Mouse (Mus musculus) C2C12 (cell line): ENCODE data around the gene Mrap. TPM values are rescaled to one million over a fixed set of nuclear protein-coding genes. Genes with fewer than 3 reads are reported as not detected.

Experiments
- H3K27me3 ChIP-seq: one replicate; pipeline ENCODE4 v1.6.1; 2011; ENCODE audit not compliant: control insufficient read depth, insufficient read depth, insufficient read length
- H3K36me3 ChIP-seq: one replicate; pipeline ENCODE4 v1.6.1; 2011; ENCODE audit not compliant: control insufficient read depth, insufficient read depth
- H3K4me3 ChIP-seq: one replicate; pipeline ENCODE4 v1.5.1; 2011; ENCODE audit warnings: mild to moderate bottlenecking, control low read depth; ENCODE audit not compliant: poor library complexity, insufficient read depth, severe bottlenecking
- H3K79me2 ChIP-seq: one replicate; pipeline ENCODE4 v1.6.1; 2011; ENCODE audit not compliant: control insufficient read depth, insufficient read depth
- H3K79me3 ChIP-seq: one replicate; pipeline ENCODE4 v1.6.1; 2011; ENCODE audit warnings: low read depth, control low read depth
- H3ac ChIP-seq: one replicate; pipeline ENCODE3; 2011; ENCODE audit warnings: low read depth; ENCODE audit not compliant: control insufficient read depth, insufficient read length
- CEBPB ChIP-seq: IDR thresholded peaks from one replicate; pipeline ENCODE4 v1.6.1; 2011; ENCODE audit warnings: low read depth, mild to moderate bottlenecking, control low read depth, moderate library complexity
- CTCF ChIP-seq: IDR thresholded peaks from one replicate; pipeline ENCODE4 v1.5.1; 2011; ENCODE audit not compliant: control insufficient read depth, insufficient read depth, insufficient read length
- FOSL1 ChIP-seq: IDR thresholded peaks from one replicate; pipeline ENCODE4 v1.8.0; 2011; ENCODE audit warnings: mild to moderate bottlenecking, low read length; ENCODE audit not compliant: poor library complexity, insufficient read depth, severe bottlenecking
- MAX ChIP-seq: IDR thresholded peaks from one replicate; pipeline ENCODE4 v1.6.1; 2011; ENCODE audit warnings: mild to moderate bottlenecking, control low read depth
- MYOD1 ChIP-seq: IDR thresholded peaks from one replicate; pipeline ENCODE4 v1.6.1; 2011; ENCODE audit warnings: low read depth; ENCODE audit not compliant: control insufficient read depth, insufficient read length
- MYOG ChIP-seq: IDR thresholded peaks from one replicate; pipeline ENCODE4 v1.6.1; 2011; ENCODE audit not compliant: control insufficient read depth, insufficient read length; ENCODE audit errors: extremely low read depth
- USF1 ChIP-seq: IDR thresholded peaks from one replicate; pipeline ENCODE4 v1.6.1; 2011; ENCODE audit warnings: low read depth, mild to moderate bottlenecking, control low read depth, moderate library complexity
- polyA plus RNA-seq: library from polyadenylated mRNA; unstranded; fragments of >200 nt; fragmentation: generic; extraction: Trizol; gene quantifications from one replicate; pipeline ENCODE4 v1.2.1, GENCODE M21; 2012; ENCODE audit warnings: missing spikeins

The Mrap gene
- polyA plus RNA-seq, 1 experiment, result not detected

GRCm38 (mm10) chr16:90794708-90795107 is 56.7 kb downstream of the Mrap start:
- Histone ChIP-seq H3K36me3 (peaks cover 87% of the 10 kb centered on the region), H3K27me3 (no peaks in the 10 kb centered on the region), H3ac (no peak overlapping the region), H3K79me3 (no peaks in the 10 kb centered on the region), H3K79me2 (no peaks in the 10 kb centered on the region), H3K4me3 (no peak overlapping the region)
- TF ChIP-seq MAX (no peak), FOSL1 (no peak), USF1 (no peak), MYOD1 (no peak)

GRCm38 (mm10) chr16:90798446-90798845 is 60.4 kb downstream of the Mrap start:
- no peak for TF ChIP-seq CEBPB
- TF ChIP-seq CTCF, result no peak
- no peak for TF ChIP-seq MYOD1
- no peak for TF ChIP-seq MAX
- no peak for TF ChIP-seq FOSL1
- no peak for TF ChIP-seq USF1
- TF ChIP-seq MYOG, result no peak
- Histone ChIP-seq H3K79me3 (no peaks in the 10 kb centered on the region), H3K27me3 (no peaks in the 10 kb centered on the region), H3K4me3 (no peak overlapping the region), H3K79me2 (no peaks in the 10 kb centered on the region), H3ac (no peak overlapping the region), H3K36me3 (peaks cover 84% of the 10 kb centered on the region)

DNA sequence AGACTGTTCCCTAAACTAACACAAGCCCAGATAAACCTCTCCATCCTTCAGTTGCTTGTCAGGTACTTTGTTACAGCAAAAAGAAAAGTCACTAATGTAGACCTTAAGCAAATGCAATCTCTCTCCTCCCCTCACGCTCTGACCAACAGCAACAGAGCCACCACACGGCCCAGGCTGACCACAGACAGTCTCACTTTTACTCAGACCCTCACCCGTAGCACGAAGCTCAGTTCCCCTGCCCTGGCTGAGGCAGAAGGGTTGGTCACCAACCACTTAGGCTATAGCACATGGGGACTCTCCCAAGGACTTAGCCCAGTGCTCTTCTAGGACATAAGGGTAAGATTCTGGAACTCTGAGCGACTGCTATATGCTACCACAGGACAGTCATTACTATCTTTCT is 60.8 kb downstream of the Mrap start:
- Histone ChIP-seq H3K79me2 (no peaks in the 10 kb centered on the region), H3ac (no peak overlapping the region), H3K4me3 (no peak overlapping the region), H3K27me3 (no peaks in the 10 kb centered on the region), H3K36me3 (peaks cover 85% of the 10 kb centered on the region), H3K79me3 (no peaks in the 10 kb centered on the region)
- no peak for TF ChIP-seq MYOG
- no peak for TF ChIP-seq CEBPB
- TF ChIP-seq FOSL1, result no peak
- TF ChIP-seq MYOD1, result no peak
- no peak for TF ChIP-seq MAX
- no peak for TF ChIP-seq USF1
- no peak for TF ChIP-seq CTCF

Other genes starting within 250 kb of the Mrap start
- gene Mis18a, start 10.8 kb upstream of the Mrap start, polyA plus RNA-seq, result 22.2 TPM
- 7.5 TPM for gene Urb1, start 72.2 kb downstream of the Mrap start, polyA plus RNA-seq
- 21.5 TPM for gene Eva1c, start 88.5 kb downstream of the Mrap start, polyA plus RNA-seq
- 31.6 TPM for gene Cfap298, start 196.9 kb downstream of the Mrap start, polyA plus RNA-seq